Mouse (Mus musculus) spleen, adult 2 months (tissue): ENCODE measurements at regions not wholly inside any gene's neighbourhood (a gene's known extent, or its start where the extent isn't known, plus 50 kb on each side); places are given as distances from the start of the nearest gene placed in this dataset.

Experiments
- CTCF ChIP-seq: fragments of 200-500 bp; IDR thresholded peaks from 2 replicates; pipeline ENCODE4 v1.5.1; 2011; ENCODE audit warnings: mild to moderate bottlenecking, inconsistent platforms; ENCODE audit not compliant: insufficient read depth, insufficient read length, insufficient replicate concordance; ENCODE audit errors: extremely low read depth
- POLR2A ChIP-seq: fragments of 200-500 bp; IDR thresholded peaks from 2 replicates; pipeline ENCODE4 v1.6.1; 2011; ENCODE audit warnings: low read depth, low read length, inconsistent platforms

- TF ChIP-seq POLR2A (no peak), CTCF (no peak)
These were observed 52.5 kb upstream of the Adtrp start for GRCm38 (mm10) chr13:41899837-41900463.
